Mouse (Mus musculus) megakaryocyte, embryonic 14.5 days (primary cell): Measurements from ENCODE around the gene Nsd2.

Experiments used
- FLI1 ChIP-seq: IDR thresholded peaks from 2 replicates; pipeline ENCODE4 v1.6.1; 2012; ENCODE audit warnings: low read length, inconsistent platforms, mixed read lengths
- GATA1 ChIP-seq: IDR thresholded peaks from 3 replicates; pipeline ENCODE4 v1.6.1; 2012; ENCODE audit warnings: mixed read lengths, low read length, inconsistent platforms, borderline replicate concordance

DNA sequence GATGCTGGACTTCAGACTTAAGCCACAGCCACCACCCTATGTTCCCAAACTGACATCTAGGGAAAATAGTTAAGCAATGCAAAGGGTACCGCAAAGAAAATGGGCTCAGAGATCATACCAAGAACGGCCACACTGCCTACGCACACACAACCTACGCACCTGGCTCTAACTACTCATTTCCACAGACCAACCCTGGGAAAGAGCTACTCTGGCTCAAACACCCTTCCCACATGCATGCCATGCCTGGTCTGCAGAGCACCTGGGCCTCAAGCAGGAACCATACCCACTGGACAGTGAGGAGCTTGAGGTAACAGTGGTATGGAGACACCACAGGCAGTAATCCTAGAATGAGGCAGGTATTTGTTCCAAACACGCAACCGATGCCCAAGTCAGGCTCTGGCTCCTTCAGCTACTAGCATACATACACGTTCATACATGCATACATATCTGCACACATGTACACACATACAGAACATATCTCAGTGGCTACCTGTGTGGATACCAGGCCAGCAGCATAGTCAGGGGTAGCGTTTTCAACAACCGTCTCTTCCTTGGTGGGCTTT, 80.3 kb downstream of the Nsd2 start:
- TF ChIP-seq GATA1 (no peak), FLI1 (no peak)
